ENCODE assay signal across 9 mouse cellular contexts in the genomic region with DNA sequence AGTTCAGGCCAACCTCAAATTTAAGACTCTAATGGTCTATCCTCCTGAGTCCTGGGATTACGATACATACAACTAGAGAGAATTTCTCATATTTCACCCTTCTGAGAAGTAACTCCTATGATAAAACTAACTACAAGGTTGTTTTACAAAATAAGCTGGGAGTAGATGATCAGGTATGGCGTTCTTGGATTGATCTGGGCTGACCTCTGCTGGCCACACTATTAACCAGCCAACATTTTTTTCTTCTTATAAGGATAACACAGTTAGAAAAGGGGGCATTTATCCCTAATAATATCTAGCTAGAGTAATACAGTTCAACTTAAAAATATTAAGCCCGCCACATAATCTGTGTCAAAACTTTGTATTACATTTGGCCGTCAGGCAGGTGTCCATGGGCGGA. TPM values are rescaled to one million over a fixed set of nuclear protein-coding genes. Genes with fewer than 3 reads are reported as not detected.
A peak's percentile ranks its signal among the peaks of the same experiment; 100 is the strongest.
DNase-seq lines count a peak whose midpoint lies in the region; ATAC-seq and TF ChIP-seq lines count a peak whose summit lies in the region.
"Had no signal": no experiment of that assay in that cellular context is flagged by ENCODE, and none has a peak within 500 bp of the region (broad histone marks: within the 10 kb centered on the region; RNA-seq: fewer than 3 reads in every experiment).

No protein-coding gene starts in this region.

- H3K79me2 ChIP-seq in liver, adult 2 months (ENCODE audit: control insufficient read depth, insufficient read depth, low read length), result no peaks in the 10 kb centered on the region

- H3K4me2 ChIP-seq in liver, embryonic 11.5 days, result no peak overlapping the region
- no peak overlapping the region for H3K4me2 ChIP-seq in stomach, postnatal 0 days (replicated peaks; ENCODE audit: low read depth)

- no peak overlapping the region for H3K27ac ChIP-seq in liver, adult 2 months (replicated peaks; ENCODE audit: insufficient read depth, low read depth, low read length)
- H3K27ac ChIP-seq in liver, embryonic 11.5 days (ENCODE audit: low read depth, low read length), result no peak overlapping the region
- no peak overlapping the region for H3K27ac ChIP-seq in stomach, postnatal 0 days (replicated peaks)

- H3K9ac ChIP-seq in liver, adult 2 months (ENCODE audit: low read depth, low read length), result no peak overlapping the region
- H3K9ac ChIP-seq in liver, embryonic 11.5 days (ENCODE audit: low read depth, low read length), result no peak overlapping the region
- no peak overlapping the region for H3K9ac ChIP-seq in stomach, postnatal 0 days (ENCODE audit: low read length)

- H3K4me3 ChIP-seq in liver, adult 2 months (ENCODE audit: insufficient read depth, low read depth, low read length), result no peak overlapping the region
- H3K4me3 ChIP-seq in liver, embryonic 11.5 days (ENCODE audit: low read depth, low read length), result no peak overlapping the region
- no peak overlapping the region for H3K4me3 ChIP-seq in stomach, postnatal 0 days (ENCODE audit: low read depth, low read length)

- 0 out of 2 replicates have a peak, but pooled peaks have one; percentile 1 for TF ChIP-seq CTCF in liver, adult 2 months (IDR thresholded peaks at IDR 0.05; ENCODE audit: low read depth, low read length)
- TF ChIP-seq CTCF in stomach, postnatal 0 days (IDR thresholded peaks at IDR 0.05; ENCODE audit: low read depth), result peak; percentile 72

- no peaks in the 10 kb centered on the region for H3K4me1 ChIP-seq in liver, adult 2 months (ENCODE audit: control insufficient read depth, insufficient read depth, low read length)
- peaks cover 5% of the 10 kb centered on the region for H3K4me1 ChIP-seq in liver, embryonic 11.5 days (replicated peaks; ENCODE audit: control insufficient read depth, insufficient read depth, low read length)
- no peaks in the 10 kb centered on the region for H3K4me1 ChIP-seq in stomach, postnatal 0 days (replicated peaks; ENCODE audit: control insufficient read depth, insufficient read depth)

- peak; percentile 20 for DNase-seq in adrenal gland, postnatal 14 days
- DNase-seq in adrenal gland, postnatal 4 days (ENCODE audit: low spot score in 2 of 2), result no peak
- DNase-seq in liver, adult 2 months (ENCODE audit: extremely low read depth, low read depth, low spot score), result no peak
- no peak for DNase-seq in liver, embryonic 11.5 days (ENCODE audit: low spot score)
- peak; percentile 34 for DNase-seq in embryo, embryonic 11 days
- peak; percentile 50 for DNase-seq in stomach, postnatal 0 days (ENCODE audit: low spot score)
- no peak for DNase-seq in urinary bladder, adult 18-20 months (ENCODE audit: low spot score in 2 of 2)
- DNase-seq in frontal cortex, postnatal 25 days (ENCODE audit: low spot score in 2 of 2), result no peak

- H3K27me3 ChIP-seq in liver, adult 2 months (ENCODE audit: control insufficient read depth, insufficient read depth, low read length), result no peaks in the 10 kb centered on the region
- H3K27me3 ChIP-seq in liver, embryonic 11.5 days (replicated peaks; ENCODE audit: control insufficient read depth, insufficient read depth, low read length), result no peaks in the 10 kb centered on the region
- H3K27me3 ChIP-seq in stomach, postnatal 0 days (ENCODE audit: control insufficient read depth, insufficient read depth, low read length), result no peaks in the 10 kb centered on the region

- WGBS in liver, adult 2 months, result 84% methylated on average over 5 of the region's 5 CpGs
- WGBS in liver, embryonic 11.5 days, result 74% methylated on average over 5 of the region's 5 CpGs
- 79% methylated on average over 5 of the region's 5 CpGs for whole genome bisulfite sequencing in stomach, postnatal 0 days

- no peak for TF ChIP-seq EP300 in stomach, postnatal 0 days (optimal IDR thresholded peaks at IDR 0.05)

- ATAC-seq in liver, embryonic 11.5 days (replicated peaks; ENCODE audit: low FRiP score), result no peak
- ATAC-seq in stomach, postnatal 0 days (ENCODE audit: low FRiP score, low TSS enrichment), result no peak

- TF ChIP-seq POLR2A in liver, adult 2 months (IDR thresholded peaks at IDR 0.05; ENCODE audit: extremely low read depth, insufficient read depth, low read length), result no peak

- H3K36me3 ChIP-seq in liver, adult 2 months (ENCODE audit: control insufficient read depth, insufficient read depth, low read length), result peaks cover 58% of the 10 kb centered on the region
- H3K36me3 ChIP-seq in liver, embryonic 11.5 days (ENCODE audit: control insufficient read depth, insufficient read depth, low read length), result no peaks in the 10 kb centered on the region
- H3K36me3 ChIP-seq in stomach, postnatal 0 days (ENCODE audit: control insufficient read depth, insufficient read depth, low read length), result no peaks in the 10 kb centered on the region

- H3K9me3 ChIP-seq in liver, embryonic 11.5 days (ENCODE audit: control insufficient read depth, low read length), result no peaks in the 10 kb centered on the region
- no peaks in the 10 kb centered on the region for H3K9me3 ChIP-seq in stomach, postnatal 0 days (ENCODE audit: control insufficient read depth, low read length)

RNA-seq across cellular contexts. Expression of gene Colq, which starts 13.8 kb away (rescaled TPM):
- 0.15 and 1.3 TPM in 2 replicates for total RNA-seq in adrenal gland, postnatal 14 days (2021)
- under 1 TPM; 0.51 to 0.76 TPM for total RNA-seq in adrenal gland, postnatal 4 days (2021)
- under 0.01 TPM in 1 of 2 replicates, not detected in the other for total RNA-seq in liver, adult 2 months (2014; rRNA removed)
- 0.06 and 0.09 TPM in 2 replicates for polyA plus RNA-seq in liver, adult 2 months (2012; rRNA removed)
- polyA plus RNA-seq in liver, embryonic 11.5 days (2014; fragmentation: Nextera tagmentation; extraction: Ambion mirVana), result 0.45 and 0.70 TPM in 2 replicates
- 0.91 and 1.2 TPM in 2 replicates for polyA plus RNA-seq in stomach, postnatal 0 days (2015; fragmentation: Nextera tagmentation; extraction: Ambion mirVana)
- polyA plus RNA-seq: C2C12 had no signal

RNA-seq across cellular contexts. Expression of gene Gm49387, which starts 35.8 kb away (rescaled TPM):
- total RNA-seq in adrenal gland, postnatal 14 days (2021), result 3.0 and 6.4 TPM in 2 replicates
- total RNA-seq in adrenal gland, postnatal 4 days (2021), result not detected
- total RNA-seq in liver, adult 2 months (2014; rRNA removed), result 0.81 TPM in 1 of 2 replicates, not detected in the other
- polyA plus RNA-seq in liver, adult 2 months (2012; rRNA removed), result 2.6 and 10.0 TPM in 2 replicates
- polyA plus RNA-seq in liver, embryonic 11.5 days (2014; fragmentation: Nextera tagmentation; extraction: Ambion mirVana), result 0.19 and 1.9 TPM in 2 replicates
- 0.52 and 1.1 TPM in 2 replicates for polyA plus RNA-seq in stomach, postnatal 0 days (2015; fragmentation: Nextera tagmentation; extraction: Ambion mirVana)
- polyA plus RNA-seq: C2C12 had no signal

RNA-seq across cellular contexts. Expression of gene Btd, which starts 35.9 kb away (rescaled TPM):
- 40.4 and 47.4 TPM in 2 replicates for total RNA-seq in adrenal gland, postnatal 14 days (2021)
- total RNA-seq in adrenal gland, postnatal 4 days (2021), result 10 to 100 TPM; 62.4 to 63.5 TPM
- 42.3 and 60.7 TPM in 2 replicates for total RNA-seq in liver, adult 2 months (2014; rRNA removed)
- polyA plus RNA-seq in liver, adult 2 months (2012; rRNA removed), result 91.4 and 103 TPM in 2 replicates
- 11.4 and 13.3 TPM in 2 replicates for polyA plus RNA-seq in liver, embryonic 11.5 days (2014; fragmentation: Nextera tagmentation; extraction: Ambion mirVana)
- polyA plus RNA-seq in stomach, postnatal 0 days (2015; fragmentation: Nextera tagmentation; extraction: Ambion mirVana), result 17.0 and 17.5 TPM in 2 replicates

RNA-seq across cellular contexts. Expression of gene Hacl1, which starts 36.2 kb away (rescaled TPM):
- 62.2 and 112 TPM in 2 replicates for total RNA-seq in adrenal gland, postnatal 14 days (2021)
- 10 to 100 TPM; 75.9 to 86.7 TPM for total RNA-seq in adrenal gland, postnatal 4 days (2021)
- 569 and 647 TPM in 2 replicates for total RNA-seq in liver, adult 2 months (2014; rRNA removed)
- polyA plus RNA-seq in liver, adult 2 months (2012; rRNA removed), result 592 and 631 TPM in 2 replicates
- polyA plus RNA-seq in liver, embryonic 11.5 days (2014; fragmentation: Nextera tagmentation; extraction: Ambion mirVana), result 8.1 and 10.5 TPM in 2 replicates
- 10.9 TPM in 2 replicates for polyA plus RNA-seq in stomach, postnatal 0 days (2015; fragmentation: Nextera tagmentation; extraction: Ambion mirVana)

Comparison
In these comparisons a context has a peak if more than half of its experiments do, and no peak if none do; other contexts are left out.
1. DNase-seq: peak in adrenal gland, postnatal 14 days (single experiment), embryo, embryonic 11 days (single experiment) and stomach, postnatal 0 days (single experiment); none in adrenal gland, postnatal 4 days (0 of 2), liver, adult 2 months (single experiment), liver, embryonic 11.5 days (single experiment), urinary bladder, adult 18-20 months (0 of 2) and frontal cortex, postnatal 25 days (0 of 2).